Mouse (Mus musculus) bone marrow, adult 2 months (tissue): Measurements from ENCODE around the gene Il12a. TPM values are rescaled to one million over a fixed set of nuclear protein-coding genes. Genes with fewer than 3 reads are reported as not detected.
A peak's percentile ranks its signal among the peaks of the same experiment; 100 is the strongest.

Source experiments
- H3K27ac ChIP-seq: fragments of 200-500 bp; 2 replicates; pipeline ENCODE4 v1.5.1; 2012; ENCODE audit warnings: low read depth, mild to moderate bottlenecking, control low read depth, inconsistent platforms, low read length; ENCODE audit not compliant: control insufficient read depth, poor library complexity, insufficient read depth
- H3K4me1 ChIP-seq: fragments of 200-500 bp; 2 replicates; pipeline ENCODE4 v1.6.1; 2011; ENCODE audit warnings: low read length; ENCODE audit not compliant: control insufficient read depth, insufficient read depth
- H3K4me3 ChIP-seq: fragments of 200-500 bp; replicated peaks from 2 replicates; pipeline ENCODE3; 2011; ENCODE audit warnings: mild to moderate bottlenecking, low read depth, low read length, control low read depth; ENCODE audit not compliant: control insufficient read depth
- CTCF ChIP-seq: fragments of 200-500 bp; IDR thresholded peaks from 2 replicates; pipeline ENCODE4 v1.5.1; 2011; ENCODE audit warnings: low read length, control low read depth; ENCODE audit not compliant: control insufficient read depth, insufficient read depth
- POLR2A ChIP-seq: fragments of 200-500 bp; IDR thresholded peaks from 2 replicates; pipeline ENCODE4 v1.6.1; 2011; ENCODE audit warnings: low read depth, mild to moderate bottlenecking, control low read depth, low read length, borderline replicate concordance; ENCODE audit not compliant: control insufficient read depth
- WGBS: fragments of 180-500 bp; shearing (Covaris S2); methylation state at CpG from one replicate; pipeline ENCODE4 v1.1.7; 2018; 5-methylcytosine and 5-hydroxymethylcytosine counted together
- polyA plus RNA-seq: library from polyadenylated mRNA; stranded (reverse); fragments of >200 nt; gene quantifications from 2 replicates; pipeline ENCODE4 v1.2.4, GENCODE M21; 2011; ENCODE audit warnings: low replicate concordance; ENCODE audit not compliant: missing spikeins, insufficient read depth, insufficient read length

Il12a gene
- 11.9 and 14.5 TPM in 2 replicates for polyA plus RNA-seq

GRCm38 (mm10) chr3:68690344-68690743 lies at the start of gene Il12a:
Il12a (plus strand) TSS chr3:68690644.
- TF ChIP-seq POLR2A (no peak), CTCF (no peak)
- WGBS = 75% methylated on average over 4 of the region's 4 CpGs
- H3K27ac ChIP-seq = peak within 1 kb of the TSS; percentile 68
- H3K4me3 ChIP-seq = peak within 1 kb of the TSS; percentile 73
- H3K4me1 ChIP-seq = peaks cover 6% of the 10 kb centered on the region

DNA sequence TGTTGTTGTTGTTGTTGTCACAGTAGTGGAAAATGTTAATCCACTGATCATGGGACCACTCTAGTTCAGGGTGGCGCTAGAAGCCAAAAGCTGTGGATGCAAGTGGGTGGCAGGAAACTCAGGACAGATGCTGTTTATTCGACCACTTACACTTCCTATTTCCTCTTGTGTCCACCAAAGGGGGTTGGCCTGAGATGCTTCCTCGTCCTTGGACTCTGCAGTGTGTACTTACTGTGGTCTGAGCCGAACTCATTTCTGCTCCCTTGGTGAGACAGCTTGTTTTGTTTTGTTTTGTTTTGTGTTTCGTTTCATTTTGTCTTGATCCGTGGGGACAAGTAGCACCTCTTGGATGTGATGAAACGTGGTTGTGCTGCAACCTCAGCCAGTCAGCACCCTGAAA lies 47.5 kb upstream of the Il12a start:
- Histone ChIP-seq H3K27ac (no peak overlapping the region; the same call in 1 of the 2 replicates), H3K4me3 (no peak overlapping the region), H3K4me1 (peaks cover 1% of the 10 kb centered on the region; the same call in 1 of the 2 replicates)
- 41% methylated on average over 7 of the region's 7 CpGs for WGBS
- TF ChIP-seq POLR2A (no peak), CTCF (no peak)

GRCm38 (mm10) chr3:68646387-68647130 lies 43.9 kb upstream of the Il12a start:
- no peak overlapping the region; the same call in 1 of the 2 replicates for H3K27ac ChIP-seq
- no peak overlapping the region for H3K4me3 ChIP-seq
- 22% methylated on average over 6 of the region's 6 CpGs for WGBS
- no peak for TF ChIP-seq POLR2A
- peak; percentile 36; the same call in 1 of the 2 replicates for TF ChIP-seq CTCF
- H3K4me1 ChIP-seq = peaks cover 1% of the 10 kb centered on the region; the same call in 1 of the 2 replicates

DNA sequence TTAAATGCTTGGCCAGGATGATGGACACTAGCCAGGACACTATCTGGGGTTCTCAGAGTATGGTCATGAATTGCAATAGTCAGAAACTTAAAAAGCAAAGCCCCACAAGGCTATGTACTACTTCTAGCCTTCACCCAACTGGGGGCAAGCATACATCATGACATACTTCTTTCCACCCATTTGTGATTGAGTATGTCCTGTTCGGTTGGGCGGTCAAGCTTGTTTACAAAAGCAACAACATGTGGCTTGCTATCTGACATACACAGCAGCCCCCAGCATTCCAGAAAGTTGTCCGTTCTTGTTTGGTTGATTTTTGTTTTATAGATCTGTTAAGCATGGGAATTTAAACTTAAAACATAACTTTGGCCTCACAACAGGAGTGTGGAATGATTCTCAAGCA lies 43.2 kb upstream of the Il12a start:
- 74% methylated on average over 3 of the region's 3 CpGs for WGBS
- Histone ChIP-seq H3K27ac (no peak overlapping the region), H3K4me3 (no peak overlapping the region), H3K4me1 (peaks cover 1% of the 10 kb centered on the region; the same call in 1 of the 2 replicates)
- no peak for TF ChIP-seq CTCF
- TF ChIP-seq POLR2A = no peak

- no peak for TF ChIP-seq CTCF
- no peak for TF ChIP-seq POLR2A
- H3K4me1 ChIP-seq = peaks cover 1% of the 10 kb centered on the region; the same call in 1 of the 2 replicates
- no peak overlapping the region for H3K27ac ChIP-seq
- no peak overlapping the region for H3K4me3 ChIP-seq
- WGBS = 81% methylated on average over 3 of the region's 3 CpGs
Measured at GRCm38 (mm10) chr3:68650251-68650650, 40.2 kb upstream of the Il12a start.

DNA sequence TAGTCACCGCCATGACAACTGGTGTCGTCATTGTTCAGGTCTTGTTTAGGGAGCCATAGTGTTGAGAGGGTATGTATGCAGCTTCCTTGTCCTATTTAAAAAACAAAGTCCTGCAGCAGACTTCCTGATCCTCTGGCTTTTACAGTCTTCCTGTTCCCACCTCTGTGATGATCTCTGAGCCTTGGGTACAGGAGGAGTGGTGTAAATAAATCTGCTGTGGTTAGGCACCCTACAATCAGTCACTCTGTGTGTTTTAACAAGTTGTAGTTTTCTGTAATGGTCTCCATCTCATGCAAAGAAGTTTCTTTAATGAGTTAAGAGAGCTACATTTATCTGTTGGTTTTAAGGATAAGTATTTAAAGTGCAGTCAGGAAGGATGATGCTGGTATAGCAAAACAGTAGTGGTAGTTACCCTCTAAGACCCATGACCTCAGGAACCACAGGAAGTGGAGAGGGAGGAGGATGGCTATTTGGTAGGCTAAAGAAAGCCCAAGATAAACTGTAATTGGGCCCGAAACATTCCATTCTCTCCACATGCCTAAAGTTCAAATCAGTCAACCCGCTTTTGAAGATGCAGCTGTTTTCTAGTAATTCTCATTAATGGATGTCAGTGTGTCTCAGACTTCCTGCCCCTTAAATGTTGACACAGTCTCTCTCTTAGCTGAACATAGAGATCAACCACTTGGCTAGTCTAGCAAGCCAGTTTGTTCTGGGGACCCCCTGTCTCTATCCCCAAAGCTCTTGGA lies 33.7 kb upstream of the Il12a start:
- no peaks in the 10 kb centered on the region; the same call in 1 of the 2 replicates for H3K4me1 ChIP-seq
- no peak for TF ChIP-seq POLR2A
- no peak for TF ChIP-seq CTCF
- WGBS = 43% methylated on average over 4 of the region's 4 CpGs
- H3K4me3 ChIP-seq = no peak overlapping the region
- H3K27ac ChIP-seq = no peak overlapping the region

- 10% methylated on average over 9 of the region's 9 CpGs for WGBS
- H3K27ac ChIP-seq = no peak overlapping the region
- TF ChIP-seq POLR2A (no peak), CTCF (no peak)
- no peaks in the 10 kb centered on the region; the same call in none of the 2 replicates for H3K4me1 ChIP-seq
- no peak overlapping the region for H3K4me3 ChIP-seq
Measured at GRCm38 (mm10) chr3:68657589-68658245, 32.7 kb upstream of the Il12a start.
